Mouse (Mus musculus) naive thymus-derived CD4-positive, alpha-beta T cell, adult 2 months (primary cell): ENCODE measurements around the gene Rpl24.
"Not testable (repeated sequence)": the region's sequence is repeated elsewhere in the genome, so short reads cannot be mapped to it uniquely, and the experiment has no call there.

Experiments
- DNase-seq: peaks from one replicate; pipeline ENCODE4 v3.0.0-alpha.2; 2011; ENCODE audit warnings: low read depth

Rpl24 gene

GRCm38 (mm10) chr16:55966212-55966871, at the start of gene Rpl24:
TSS of gene Rpl24 (plus strand) at chr16:55966275.
- peak; percentile 93 for DNase-seq

- no peak for DNase-seq
Measured at GRCm38 (mm10) chr16:55922079-55922478, 44.0 kb upstream of the Rpl24 start.

- DNase-seq: no peak
Measured at GRCm38 (mm10) chr16:55924010-55924409, 42.1 kb upstream of the Rpl24 start.

GRCm38 (mm10) chr16:55933681-55934343, 32.3 kb upstream of the Rpl24 start:
- DNase-seq: peak; percentile 70

- peak; percentile 94 for DNase-seq
Measured at GRCm38 (mm10) chr16:55934453-55935037, 31.5 kb upstream of the Rpl24 start, which contains the start of gene Cep97. TSS of gene Cep97 (minus strand) at chr16:55934855.

GRCm38 (mm10) chr16:55938761-55939160, 27.3 kb upstream of the Rpl24 start:
- no peak for DNase-seq

- DNase-seq: no peak
Measured at GRCm38 (mm10) chr16:55939703-55940102, 26.4 kb upstream of the Rpl24 start.

GRCm38 (mm10) chr16:55940781-55941180, 25.3 kb upstream of the Rpl24 start:
- no peak for DNase-seq

GRCm38 (mm10) chr16:55947266-55947665, 18.8 kb upstream of the Rpl24 start:
- no peak for DNase-seq

GRCm38 (mm10) chr16:55947876-55948410, 18.1 kb upstream of the Rpl24 start:
- peak; percentile 83 for DNase-seq

- peak; percentile 96 for DNase-seq
Measured at GRCm38 (mm10) chr16:55948963-55949362, 17.1 kb upstream of the Rpl24 start.

- peak; percentile 40 for DNase-seq
Measured at GRCm38 (mm10) chr16:55950462-55950861, 15.6 kb upstream of the Rpl24 start.

- DNase-seq: peak; percentile 97
Measured at GRCm38 (mm10) chr16:55950946-55951678, 15.0 kb upstream of the Rpl24 start.

GRCm38 (mm10) chr16:55951679-55952327, 14.3 kb upstream of the Rpl24 start:
- DNase-seq: peak; percentile 42

GRCm38 (mm10) chr16:55952771-55953170, 13.3 kb upstream of the Rpl24 start:
- no peak for DNase-seq

- not testable (repeated sequence) for DNase-seq
Measured at GRCm38 (mm10) chr16:55954196-55954595, 11.9 kb upstream of the Rpl24 start.

- not testable (repeated sequence) for DNase-seq
Measured at GRCm38 (mm10) chr16:55963068-55963467, 3.0 kb upstream of the Rpl24 start.

- peak; percentile 61 for DNase-seq
Measured at GRCm38 (mm10) chr16:55964126-55964949, 1.7 kb upstream of the Rpl24 start.

GRCm38 (mm10) chr16:55967221-55967620, 1.1 kb downstream of the Rpl24 start:
- no peak for DNase-seq

- peak; percentile 68 for DNase-seq
Measured at GRCm38 (mm10) chr16:55969147-55969546, 3.1 kb downstream of the Rpl24 start.

- DNase-seq: no peak
Measured at GRCm38 (mm10) chr16:55970416-55970815, 4.3 kb downstream of the Rpl24 start.
